Mouse (Mus musculus) layer of hippocampus, adult 2 months (tissue): Measurements from ENCODE around the gene Traf5. TPM values are rescaled to one million over a fixed set of nuclear protein-coding genes. Genes with fewer than 3 reads are reported as not detected.

Experiments
- DNase-seq, 2 experiments: peaks; one replicate each; pipeline ENCODE4 v3.0.0; 2022; ENCODE audit warnings: low spot score in 2 of 2
- H3K27ac ChIP-seq: fragments of 200-600 bp; 2 replicates; pipeline ENCODE4 v1.8.1; 2022
- H3K4me3 ChIP-seq: fragments of 200-600 bp; 2 replicates; pipeline ENCODE4 v1.8.1; 2022; ENCODE audit warnings: mild to moderate bottlenecking
- CTCF ChIP-seq: fragments of 200-600 bp; conservative IDR thresholded peaks from 2 replicates; pipeline ENCODE4 v1.8.1; 2022; ENCODE audit warnings: antibody characterized with exemption, mild to moderate bottlenecking, moderate library complexity
- total RNA-seq, 2 experiments: library from RNA; stranded (reverse); gene quantifications; 2 replicates each; pipeline ENCODE4 v1.2.3; 2021

Gene Traf5
- total RNA-seq, 2 experiments from 2014 or later: 2.0 to 2.7 TPM

GRCm38 (mm10) chr1:192107352-192107751, 15.0 kb upstream of the Traf5 start:
- H3K27ac ChIP-seq: no peak overlapping the region
- peak in 1 of 2 experiments; percentile 20 for DNase-seq
- no peak overlapping the region for H3K4me3 ChIP-seq
- peak; percentile 85 for TF ChIP-seq CTCF

GRCm38 (mm10) chr1:192105902-192106389, 13.6 kb upstream of the Traf5 start:
- Histone ChIP-seq H3K27ac (no peak overlapping the region), H3K4me3 (no peak overlapping the region)
- TF ChIP-seq CTCF: no peak
- DNase-seq: no peak

- TF ChIP-seq CTCF: no peak
- DNase-seq: no peak
- Histone ChIP-seq H3K4me3 (no peak overlapping the region), H3K27ac (no peak overlapping the region)
Observed at GRCm38 (mm10) chr1:192104021-192104420, 11.7 kb upstream of the Traf5 start.

GRCm38 (mm10) chr1:192103176-192103575, 10.8 kb upstream of the Traf5 start:
- no peak for TF ChIP-seq CTCF
- H3K4me3 ChIP-seq: no peak overlapping the region
- no peak for DNase-seq

GRCm38 (mm10) chr1:192101359-192101758, 9.0 kb upstream of the Traf5 start:
- no peak for TF ChIP-seq CTCF
- Histone ChIP-seq H3K27ac (no peak overlapping the region), H3K4me3 (no peak overlapping the region)
- DNase-seq: peak in 1 of 2 experiments; percentile 43

More at GRCm38 (mm10) chr1:192103176-192103575, 10.8 kb upstream of the Traf5 start:
- no peak overlapping the region for H3K27ac ChIP-seq

- Histone ChIP-seq H3K4me3 (no peak overlapping the region), H3K27ac (no peak overlapping the region)
- TF ChIP-seq CTCF: no peak
- DNase-seq: no peak
Observed at GRCm38 (mm10) chr1:192100742-192101141, 8.4 kb upstream of the Traf5 start.

GRCm38 (mm10) chr1:192095626-192096025, 3.3 kb upstream of the Traf5 start:
- H3K4me3 ChIP-seq: no peak overlapping the region
- TF ChIP-seq CTCF: no peak
- no peak for DNase-seq

GRCm38 (mm10) chr1:192094451-192095170, 2.3 kb upstream of the Traf5 start:
- H3K27ac ChIP-seq: no peak overlapping the region
- H3K4me3 ChIP-seq: no peak overlapping the region
- DNase-seq: peak; percentile 28 to 66
- peak; percentile 88 for TF ChIP-seq CTCF

More at GRCm38 (mm10) chr1:192095626-192096025, 3.3 kb upstream of the Traf5 start:
- no peak overlapping the region for H3K27ac ChIP-seq

GRCm38 (mm10) chr1:192092879-192093660, 711 bp upstream of the Traf5 start:
- peak; percentile 83 to 88 for DNase-seq
- Histone ChIP-seq H3K4me3 (peak overlapping the region; percentile 67), H3K27ac (no peak overlapping the region)
- peak; percentile 95 for TF ChIP-seq CTCF

- Histone ChIP-seq H3K4me3 (no peak overlapping the region), H3K27ac (no peak overlapping the region)
- no peak for DNase-seq
- no peak for TF ChIP-seq CTCF
Observed at GRCm38 (mm10) chr1:192090689-192091567, 1.4 kb downstream of the Traf5 start.

- TF ChIP-seq CTCF: no peak
- no peak overlapping the region for H3K4me3 ChIP-seq
- DNase-seq: no peak
Observed at GRCm38 (mm10) chr1:192090281-192090680, 2.1 kb downstream of the Traf5 start.

More at GRCm38 (mm10) chr1:192090281-192090680, 2.1 kb downstream of the Traf5 start:
- no peak overlapping the region for H3K27ac ChIP-seq
